Mouse (Mus musculus) retina, postnatal 7 days (tissue): ENCODE results near the gene Bmp2.

ENCODE experiments used
- DNase-seq: peaks from one replicate; pipeline ENCODE4 v3.0.0-alpha.2; 2012; ENCODE audit warnings: low read depth, low spot score

Bmp2 gene

DNA sequence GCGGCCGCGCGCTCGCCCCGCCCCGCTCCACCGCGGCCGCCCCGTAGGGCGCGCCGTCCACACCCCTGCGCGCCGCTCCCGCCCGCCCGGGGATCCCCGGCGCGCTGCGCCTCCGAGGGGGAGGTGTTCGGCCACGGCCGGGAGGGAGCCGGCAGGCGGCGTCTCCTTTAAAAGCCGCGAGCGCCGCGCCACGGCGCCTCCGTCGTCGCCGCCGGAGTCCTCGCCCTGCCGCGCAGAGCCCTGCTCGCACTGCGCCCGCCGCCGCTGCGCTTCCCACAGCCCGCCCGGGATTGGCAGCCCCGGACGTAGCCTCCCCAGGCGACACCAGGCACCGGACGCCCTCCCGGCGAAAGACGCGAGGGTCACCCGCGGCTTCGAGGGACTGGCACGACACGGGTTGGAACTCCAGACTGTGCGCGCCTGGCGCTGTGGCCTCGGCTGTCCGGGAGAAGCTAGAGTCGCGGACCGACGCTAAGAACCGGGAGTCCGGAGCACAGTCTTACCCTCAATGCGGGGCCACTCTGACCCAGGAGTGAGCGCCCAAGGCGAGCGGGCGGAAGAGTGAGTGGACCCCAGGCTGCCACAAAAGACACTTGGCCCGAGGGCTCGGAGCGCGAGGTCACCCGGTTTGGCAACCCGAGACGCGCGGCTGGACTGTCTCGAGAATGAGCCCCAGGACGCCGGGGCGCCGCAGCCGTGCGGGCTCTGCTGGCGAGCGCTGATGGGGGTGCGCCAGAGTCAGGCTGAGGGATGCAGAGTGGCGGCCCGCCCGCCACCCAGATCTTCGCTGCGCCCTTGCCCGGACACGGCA is at the start of gene Bmp2:
Gene Bmp2, plus strand, starts transcription at position 129 of the 811 bp plus-strand sequence.
- DNase-seq = no peak

DNA sequence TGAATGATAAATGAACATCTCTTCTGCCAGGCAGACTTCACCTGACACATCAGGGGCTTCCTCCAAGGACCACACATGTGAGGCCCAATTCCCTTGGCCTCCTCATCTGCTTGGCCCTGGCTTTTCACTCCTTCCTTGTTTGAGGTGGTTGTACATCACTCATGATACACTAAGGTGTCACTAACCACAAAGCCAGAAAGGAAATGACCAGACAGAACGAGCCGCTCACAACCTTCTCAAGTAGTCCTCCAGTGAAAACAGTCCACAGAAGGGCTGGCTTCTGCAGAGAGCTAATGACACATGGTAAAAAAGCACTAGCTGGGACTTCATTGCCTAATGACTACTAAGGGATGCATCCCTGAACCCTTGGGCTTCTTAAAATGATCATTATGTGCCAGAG is 46.3 kb upstream of the Bmp2 start:
- DNase-seq = no peak

DNA sequence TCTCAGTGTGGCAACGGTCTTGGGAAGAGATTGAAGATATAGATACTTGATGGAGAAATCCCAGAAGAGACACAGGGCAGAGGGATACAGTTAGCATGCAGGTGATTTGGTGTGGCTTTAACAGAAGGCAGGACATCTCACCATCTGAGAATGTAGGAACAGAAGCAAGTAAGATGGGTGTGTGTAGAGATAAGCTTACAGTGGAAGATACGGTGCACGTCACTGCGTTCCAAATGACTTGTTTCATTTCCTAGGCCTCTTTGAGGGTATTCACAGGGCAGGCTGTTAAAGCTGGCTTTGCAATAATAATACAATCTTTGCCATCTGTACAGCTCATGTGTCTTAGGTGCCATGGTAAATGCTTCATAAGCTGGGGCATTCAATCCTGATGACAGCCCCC is 44.9 kb upstream of the Bmp2 start:
- no peak for DNase-seq

DNA sequence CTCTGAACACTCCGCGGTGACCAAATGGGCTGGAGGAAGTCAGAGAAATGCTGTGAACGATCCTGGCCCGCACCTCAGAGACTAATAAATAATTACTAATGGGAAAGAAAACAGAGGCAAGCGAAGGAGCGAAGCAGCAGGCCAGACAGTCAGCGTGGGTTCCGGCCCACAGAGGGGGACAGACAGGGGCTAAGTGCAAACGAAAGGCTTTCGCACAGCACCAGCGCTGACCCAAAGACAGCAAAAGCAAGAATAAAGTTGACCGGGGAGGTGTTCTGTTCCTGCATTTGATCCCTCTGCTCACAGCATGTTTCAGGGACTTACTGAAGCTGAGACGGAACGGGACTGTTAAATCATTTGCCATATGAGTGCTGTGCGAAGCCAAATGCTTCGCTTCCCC is 42.8 kb upstream of the Bmp2 start:
- no peak for DNase-seq

DNA sequence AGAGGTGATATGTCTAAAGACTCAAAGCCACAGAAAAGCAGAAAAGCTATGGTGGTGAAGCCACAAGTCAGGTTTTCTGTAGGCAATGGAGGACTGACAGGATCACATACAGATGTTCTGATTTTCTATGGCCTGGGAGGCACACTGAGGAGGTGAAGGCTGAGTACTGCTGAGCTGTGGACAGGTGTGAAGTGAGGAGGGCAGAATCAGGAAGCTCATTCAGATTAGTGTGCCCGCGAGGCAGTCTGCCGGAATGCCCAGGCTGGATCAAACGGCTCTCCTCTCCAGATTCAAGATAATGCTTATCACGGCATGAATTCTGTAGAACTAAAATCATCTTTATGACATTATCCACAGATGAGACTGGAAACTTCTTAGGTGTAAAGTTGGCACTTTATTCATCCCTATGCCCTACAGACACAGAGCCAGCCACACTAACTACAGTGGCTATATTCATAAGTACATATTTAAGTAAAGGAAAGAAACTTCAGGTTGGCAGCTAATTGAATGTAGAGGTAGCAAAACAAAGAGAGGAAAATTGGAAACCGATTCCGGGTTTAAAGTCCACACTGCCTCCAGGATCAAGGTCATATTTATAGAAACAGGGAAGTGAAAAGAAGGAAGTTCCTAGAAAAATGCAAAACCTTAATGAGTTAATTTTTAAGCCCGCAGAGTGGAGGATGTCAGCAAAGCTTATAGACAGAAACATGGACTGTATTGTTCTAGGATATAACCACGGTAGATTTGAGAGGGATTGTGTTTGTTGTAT is 40.8 kb upstream of the Bmp2 start:
- no peak for DNase-seq

DNA sequence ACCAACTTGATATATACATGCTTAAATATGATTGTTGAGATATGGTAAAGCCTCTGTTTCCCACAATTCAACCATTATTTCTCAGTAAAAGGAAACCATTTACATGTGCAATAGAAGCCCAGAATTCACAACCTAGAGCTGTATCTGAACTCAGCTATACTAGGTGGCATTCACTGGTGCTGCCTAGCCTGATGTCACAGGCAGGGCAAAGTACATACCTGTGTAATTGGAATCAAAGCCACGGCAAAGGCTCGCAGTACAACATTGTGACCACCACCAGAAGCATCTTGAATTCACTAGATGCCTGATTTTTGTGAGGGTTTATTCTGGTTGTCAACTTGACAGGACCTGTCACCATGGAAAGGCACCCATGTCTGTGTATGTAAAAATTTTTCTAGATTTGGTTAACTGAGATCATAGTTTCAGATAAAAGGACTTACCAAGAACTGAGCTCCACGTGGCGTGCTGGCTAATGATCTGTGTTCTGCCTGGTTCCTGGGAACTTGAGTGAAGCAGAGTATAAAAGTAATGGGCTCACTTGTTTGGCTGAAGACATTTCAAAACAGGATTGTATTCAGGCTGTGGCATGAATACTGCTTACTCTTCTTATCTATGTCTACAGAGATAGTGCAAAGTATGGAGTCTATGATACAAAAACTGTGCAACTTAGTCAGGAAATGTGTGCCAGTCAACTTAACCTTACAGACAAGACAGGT is 35.5 kb upstream of the Bmp2 start:
- DNase-seq = no peak

DNA sequence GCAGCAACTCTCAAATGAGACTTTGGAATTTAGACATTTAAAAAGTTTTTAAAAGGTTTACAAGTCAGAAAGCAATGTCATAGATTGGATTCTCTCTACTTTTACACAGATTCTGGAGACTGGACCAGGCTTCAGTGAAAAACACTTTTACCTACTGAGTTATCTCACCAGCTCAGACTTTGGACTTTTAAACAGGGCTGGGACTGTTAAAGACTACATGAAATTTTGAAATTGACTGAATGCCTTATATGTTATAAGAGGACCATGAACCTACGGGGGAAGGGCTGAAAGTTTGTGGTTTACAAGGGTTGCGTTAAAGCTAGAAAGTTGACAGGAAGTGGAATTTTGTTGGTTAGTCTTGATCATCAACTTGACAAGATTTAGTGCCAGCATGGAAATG is 34.1 kb upstream of the Bmp2 start:
- no peak for DNase-seq

DNA sequence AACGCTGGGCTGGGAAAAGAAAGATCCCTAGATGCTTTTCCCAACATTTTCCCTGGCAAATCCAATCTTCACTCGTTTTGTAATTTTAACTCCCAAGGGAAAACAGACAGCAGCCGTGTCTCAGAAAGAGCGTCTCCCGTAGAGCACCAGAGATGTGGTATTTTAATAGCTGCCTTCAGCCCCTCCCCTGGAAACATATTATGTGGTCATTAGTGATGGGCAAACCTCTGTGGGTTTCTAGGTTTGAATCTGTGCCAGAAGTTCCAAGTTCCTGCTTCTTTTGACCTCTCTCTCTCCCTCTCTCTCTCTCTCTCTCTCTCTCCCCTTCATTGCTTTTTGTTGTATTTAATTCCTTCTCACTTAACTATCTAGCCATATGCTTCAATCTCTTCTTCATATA is 30.8 kb upstream of the Bmp2 start:
- no peak for DNase-seq

DNA sequence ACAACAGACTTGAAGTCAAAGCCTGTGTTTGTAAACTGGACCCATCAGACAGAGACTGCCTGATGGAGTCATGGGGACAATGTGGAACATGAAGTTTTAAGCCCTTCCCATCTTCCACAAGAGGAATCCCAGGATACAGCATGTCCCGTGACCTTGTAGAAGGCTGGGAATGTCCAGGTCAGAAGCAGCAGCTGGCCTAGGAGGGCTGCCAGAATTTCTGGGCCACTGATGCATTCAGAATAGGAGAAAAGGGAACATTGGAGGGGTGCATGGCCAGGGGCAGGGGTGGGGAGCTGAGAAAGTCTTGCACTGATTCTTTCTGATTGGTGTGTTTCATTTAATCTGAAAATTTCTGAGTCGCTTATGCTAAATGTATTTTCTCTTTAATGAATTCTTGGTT is 29.8 kb upstream of the Bmp2 start:
- DNase-seq = no peak

DNA sequence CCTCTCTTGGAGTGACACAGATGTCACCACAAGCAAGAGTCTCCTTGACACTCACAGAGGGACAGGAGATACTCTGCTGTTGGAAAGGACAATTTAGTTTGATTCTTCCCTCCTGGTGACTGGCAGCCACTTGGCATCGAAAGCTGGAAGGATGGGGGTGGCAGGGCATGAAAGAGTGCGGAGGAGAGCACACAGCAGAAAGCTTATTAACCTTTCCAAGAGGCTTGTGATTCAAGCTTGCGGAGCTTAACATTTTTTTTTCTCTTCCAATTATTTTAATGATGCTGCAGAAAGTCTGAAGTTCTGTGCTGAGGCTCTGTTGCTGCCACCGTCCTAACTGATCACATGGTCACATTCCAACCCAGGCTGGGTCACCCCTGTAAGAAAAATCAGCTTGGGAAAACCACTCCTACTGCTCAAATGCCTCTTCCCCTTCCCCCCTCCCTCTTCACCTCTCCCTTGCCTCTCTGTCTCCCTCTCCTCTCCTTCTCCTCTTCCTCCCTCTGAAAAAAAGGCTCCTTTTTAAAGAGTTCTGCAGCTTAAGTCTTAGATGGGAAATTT is 26.3 kb upstream of the Bmp2 start:
- DNase-seq = no peak

DNA sequence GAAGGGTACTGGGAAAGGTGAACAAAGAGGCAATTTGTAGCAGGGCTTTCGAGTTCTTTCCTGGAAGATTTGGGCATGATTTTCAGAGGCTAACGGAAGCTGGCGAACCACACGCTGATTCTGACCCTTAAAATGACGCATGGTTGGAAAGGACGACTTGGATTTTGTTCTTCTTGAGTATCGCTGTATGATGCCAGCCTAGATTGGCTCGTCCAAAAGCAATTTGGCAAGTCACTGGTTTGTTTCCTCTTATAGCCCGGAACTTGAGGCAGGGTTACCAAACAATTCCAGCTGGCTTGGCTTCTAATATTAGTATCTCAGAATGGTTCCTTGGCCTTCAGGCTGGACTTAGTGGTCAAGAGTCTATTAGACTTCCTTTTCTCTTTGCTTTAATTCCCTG is 22.6 kb upstream of the Bmp2 start:
- DNase-seq = no peak

DNA sequence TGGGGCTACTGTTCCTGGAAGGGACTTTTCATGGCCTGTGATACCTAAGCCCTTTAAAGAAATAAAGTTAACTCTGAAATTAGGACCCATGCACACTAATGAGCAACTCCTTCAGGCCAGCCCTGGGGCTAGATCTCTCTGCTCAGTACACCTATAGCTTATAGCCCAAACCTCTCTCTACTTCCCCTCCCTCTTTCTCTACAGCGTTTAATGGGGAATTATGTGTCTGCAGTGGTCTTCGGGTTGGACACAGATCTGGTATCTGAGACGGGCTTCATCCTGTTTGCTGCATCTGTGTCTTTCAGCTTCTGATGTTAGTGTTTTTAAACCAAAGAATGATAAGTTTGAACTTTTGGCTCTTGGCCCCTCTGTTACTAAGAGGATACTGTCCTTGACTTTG is 18.9 kb upstream of the Bmp2 start:
- no peak for DNase-seq

DNA sequence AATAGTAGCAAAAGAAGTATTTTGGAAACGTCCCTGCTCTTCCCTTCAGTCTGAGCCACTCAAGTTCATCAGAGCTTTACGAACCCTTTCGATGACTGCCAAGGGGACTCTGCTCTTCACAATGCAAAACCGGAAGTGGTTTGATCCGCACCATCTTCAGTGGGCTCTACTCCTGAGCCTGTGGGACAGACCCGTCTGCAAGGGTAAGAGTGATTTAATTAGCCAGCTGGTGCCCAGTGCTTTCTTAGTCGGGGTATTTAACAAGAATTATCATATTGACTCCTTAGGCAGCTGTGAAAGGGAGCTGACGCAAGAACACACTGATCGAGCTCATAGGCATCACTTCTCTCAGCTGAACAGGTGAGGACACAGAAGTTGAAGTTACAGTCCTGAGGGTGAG is 16.5 kb upstream of the Bmp2 start:
- no peak for DNase-seq

DNA sequence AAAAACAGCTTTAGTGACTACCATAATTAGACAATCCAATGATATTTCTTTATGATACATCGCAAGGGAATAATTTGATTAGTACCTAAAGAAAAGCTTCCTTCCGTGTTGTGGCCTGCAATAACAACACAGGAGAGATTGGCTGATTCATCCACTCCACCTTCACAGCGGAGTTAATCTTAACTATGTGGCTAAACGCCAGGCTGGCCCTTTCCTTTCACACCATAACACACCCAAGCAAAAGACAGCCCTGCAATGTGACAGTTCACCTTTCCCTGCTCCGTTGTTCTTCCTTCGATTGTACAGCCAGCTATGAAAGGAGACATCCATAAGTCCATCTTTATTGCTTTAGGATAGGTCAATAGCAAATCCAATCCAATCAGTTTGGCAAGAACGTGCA is 15.1 kb upstream of the Bmp2 start:
- no peak for DNase-seq

DNA sequence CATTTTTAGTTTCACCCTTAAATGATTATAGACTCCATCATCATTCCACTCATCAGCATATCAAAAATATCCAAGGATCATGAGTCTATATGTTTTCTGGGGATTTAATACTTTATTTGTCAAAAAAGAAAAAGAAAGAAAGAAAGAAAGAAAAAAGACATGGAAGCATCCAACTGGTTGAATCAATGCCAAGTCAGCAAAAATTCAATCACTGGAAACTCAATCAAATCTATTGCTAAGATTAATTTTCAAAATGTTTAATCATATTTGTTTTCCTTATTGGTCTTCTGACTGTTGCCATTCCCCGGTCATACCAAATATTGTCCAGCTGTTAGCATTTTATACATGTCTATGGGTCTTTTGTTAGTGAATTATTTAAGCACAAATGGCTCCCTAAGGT is 11.3 kb upstream of the Bmp2 start:
- no peak for DNase-seq

DNA sequence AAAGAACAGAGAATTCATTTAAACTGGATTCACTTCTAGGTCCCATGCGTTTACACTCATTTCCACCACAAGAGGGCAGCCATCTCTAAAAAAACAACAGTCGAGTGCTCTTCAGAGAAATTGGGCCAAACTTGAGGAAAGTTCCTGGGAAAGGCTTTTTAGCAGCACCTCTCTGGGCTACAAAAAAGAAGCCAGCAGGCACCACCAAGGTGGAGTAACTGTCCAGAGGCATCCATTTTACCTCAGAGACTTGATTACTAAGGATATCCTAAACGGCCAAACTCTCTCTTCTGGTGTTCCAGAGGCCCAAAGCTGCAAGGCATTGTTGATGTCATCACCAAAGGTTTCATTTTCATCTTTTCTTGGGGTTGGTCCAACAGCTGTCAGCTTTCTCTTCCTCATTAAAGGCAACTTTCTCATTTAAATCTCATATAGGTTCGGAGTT is 1.7 kb upstream of the Bmp2 start:
- DNase-seq = no peak

DNA sequence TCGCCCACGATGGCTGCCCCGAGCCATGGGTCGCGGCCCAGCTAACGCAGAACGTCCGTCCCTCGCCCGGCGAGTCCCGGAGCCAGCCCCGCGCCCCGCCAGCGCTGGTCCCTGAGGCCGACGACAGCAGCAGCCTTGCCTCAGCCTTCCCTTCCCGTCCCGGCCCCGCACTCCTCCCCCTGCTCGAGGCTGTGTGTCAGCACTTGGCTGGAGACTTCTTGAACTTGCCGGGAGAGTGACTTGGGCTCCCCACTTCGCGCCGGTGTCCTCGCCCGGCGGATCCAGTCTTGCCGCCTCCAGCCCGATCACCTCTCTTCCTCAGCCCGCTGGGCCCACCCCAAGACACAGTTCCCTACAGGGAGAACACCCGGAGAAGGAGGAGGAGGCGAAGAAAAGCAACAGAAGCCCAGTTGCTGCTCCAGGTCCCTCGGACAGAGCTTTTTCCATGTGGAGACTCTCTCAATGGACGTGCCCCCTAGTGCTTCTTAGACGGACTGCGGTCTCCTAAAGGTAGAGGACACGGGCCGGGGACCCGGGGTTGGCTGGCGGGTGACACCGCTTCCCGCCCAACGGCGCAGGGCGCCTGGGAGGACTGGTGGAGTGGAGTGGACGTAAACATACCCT is 995 bp downstream of the Bmp2 start:
- DNase-seq = no peak

DNA sequence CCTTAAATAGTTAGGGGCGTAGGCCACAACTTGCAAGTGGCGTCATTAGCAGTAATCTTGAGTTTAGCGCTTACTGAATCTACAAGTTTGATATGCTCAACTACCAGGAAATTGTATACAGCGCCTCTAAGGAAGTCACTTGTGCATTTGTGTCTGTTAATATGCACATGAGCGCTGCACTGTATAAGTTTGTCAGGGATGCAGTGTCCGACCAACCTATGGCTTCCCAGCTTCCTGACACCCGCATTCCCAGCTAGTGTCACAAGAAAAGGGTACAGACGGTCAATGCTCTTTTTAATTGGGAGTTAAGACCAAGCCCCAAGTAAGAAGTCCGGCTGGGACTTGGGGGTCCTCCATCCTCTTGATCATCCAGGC is 1.9 kb downstream of the Bmp2 start:
- no peak for DNase-seq

DNA sequence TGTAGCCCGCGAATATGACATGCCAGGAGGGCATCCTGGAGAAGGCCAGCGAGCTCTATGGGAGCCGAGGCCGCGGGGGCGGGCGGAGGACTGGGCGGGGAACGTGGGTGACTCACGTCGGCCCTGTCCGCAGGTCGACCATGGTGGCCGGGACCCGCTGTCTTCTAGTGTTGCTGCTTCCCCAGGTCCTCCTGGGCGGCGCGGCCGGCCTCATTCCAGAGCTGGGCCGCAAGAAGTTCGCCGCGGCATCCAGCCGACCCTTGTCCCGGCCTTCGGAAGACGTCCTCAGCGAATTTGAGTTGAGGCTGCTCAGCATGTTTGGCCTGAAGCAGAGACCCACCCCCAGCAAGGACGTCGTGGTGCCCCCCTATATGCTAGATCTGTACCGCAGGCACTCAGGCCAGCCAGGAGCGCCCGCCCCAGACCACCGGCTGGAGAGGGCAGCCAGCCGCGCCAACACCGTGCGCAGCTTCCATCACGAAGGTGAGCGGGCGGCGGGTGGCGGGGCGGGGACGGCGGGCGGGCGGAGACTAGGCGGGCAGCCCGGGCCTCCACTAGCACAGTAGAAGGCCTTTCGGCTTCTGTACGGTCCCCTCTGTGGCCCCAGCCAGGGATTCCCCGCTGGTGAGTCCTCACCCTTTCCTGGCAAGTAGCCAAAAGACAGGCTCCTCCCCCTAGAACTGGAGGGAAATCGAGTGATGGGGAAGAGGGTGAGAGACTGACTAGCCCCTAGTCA is 2.5 kb downstream of the Bmp2 start:
- no peak for DNase-seq

DNA sequence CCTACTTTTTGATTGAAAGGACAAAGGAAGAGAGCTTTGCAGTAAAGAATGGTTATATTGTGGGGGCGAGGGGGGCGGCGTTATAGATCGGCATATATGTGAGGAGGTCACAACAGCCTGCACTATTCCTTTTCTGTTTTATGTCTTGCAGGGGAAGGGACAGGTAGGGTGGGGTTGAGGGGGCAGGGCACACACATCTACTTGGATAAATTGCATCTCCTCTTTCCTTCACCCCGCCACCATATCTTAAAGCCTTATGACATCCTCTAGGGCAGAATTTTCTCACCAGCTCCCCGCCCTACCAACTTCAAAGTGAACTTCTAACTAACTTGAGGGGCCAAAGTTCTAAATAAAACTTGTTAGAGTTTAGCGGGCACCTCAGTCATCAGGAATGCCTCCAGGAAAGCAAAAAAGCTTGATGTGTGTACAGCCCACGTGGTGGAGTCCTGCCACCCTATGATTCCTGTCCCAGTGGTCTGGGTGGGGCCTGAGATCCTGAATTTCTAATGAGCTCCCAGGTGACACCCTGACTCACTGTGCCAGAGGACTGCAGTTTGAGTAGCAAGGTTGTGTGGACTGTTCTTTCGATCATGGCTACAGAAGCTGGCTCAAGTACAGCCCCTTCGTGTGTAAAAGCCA is 12.4 kb downstream of the Bmp2 start:
- DNase-seq = no peak

DNA sequence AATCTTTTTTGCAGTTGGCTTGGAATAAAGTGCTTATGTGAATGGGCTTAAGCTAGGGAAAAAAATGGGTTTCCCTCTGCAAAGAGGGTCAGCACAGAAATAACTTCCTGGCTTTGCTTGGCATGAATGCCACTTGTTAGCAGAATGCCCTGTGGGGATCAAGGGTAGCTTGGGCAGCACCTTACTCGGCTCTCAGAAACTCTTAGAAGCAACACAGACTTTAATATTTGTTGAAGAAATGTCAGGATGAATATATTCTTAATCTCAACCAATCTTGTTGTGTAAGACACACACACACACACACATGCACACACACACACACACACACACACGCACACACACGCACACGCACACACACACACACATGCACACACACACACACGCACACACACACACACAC is 13.5 kb downstream of the Bmp2 start:
- no peak for DNase-seq
